Mouse (Mus musculus) heart, adult 2 months (tissue): ENCODE results near the gene Lrsam1.

Experiments used
- CTCF ChIP-seq: fragments of 200-600 bp; IDR thresholded peaks from 2 replicates; pipeline ENCODE4 v1.8.1; 2022; ENCODE audit warnings: antibody characterized with exemption, mild to moderate bottlenecking, moderate library complexity
- EP300 ChIP-seq: fragments of 200-500 bp; IDR thresholded peaks from 2 replicates; pipeline ENCODE4 v1.6.1; 2011; ENCODE audit warnings: low read depth, low read length, control low read depth; ENCODE audit not compliant: insufficient read depth
- POLR2A ChIP-seq: fragments of 200-500 bp; IDR thresholded peaks from 2 replicates; pipeline ENCODE4 v1.6.1; 2011; ENCODE audit warnings: mild to moderate bottlenecking, low read depth, low read length, control low read depth; ENCODE audit not compliant: insufficient read depth

- no peak for TF ChIP-seq CTCF
- no peak for TF ChIP-seq POLR2A
- no peak for TF ChIP-seq EP300
Observed at GRCm38 (mm10) chr2:32895606-32896106, 65.8 kb downstream of the Lrsam1 start.
